Mouse (Mus musculus) forebrain, embryonic 12.5 days (tissue): ENCODE data around the gene Chrna1. TPM values are rescaled to one million over a fixed set of nuclear protein-coding genes. Genes with fewer than 3 reads are reported as not detected.
"Not testable (repeated sequence)": the region's sequence is repeated elsewhere in the genome, so short reads cannot be mapped to it uniquely, and the experiment has no call there.

Experiments
- ATAC-seq: fragments of 200-750 bp; cut with Nextera tagmentation; 2 replicates; pipeline ENCODE4 v1.8.0; 2017; ENCODE audit warnings: moderate TSS enrichment; ENCODE audit not compliant: low FRiP score
- H3K27ac ChIP-seq: fragments of 300-500 bp; sonication (generic); 2 replicates; pipeline ENCODE4 v1.5.1; 2016; ENCODE audit warnings: mild to moderate bottlenecking
- H3K27me3 ChIP-seq: fragments of 300-500 bp; sonication (generic); 2 replicates; pipeline ENCODE4 v1.6.1; 2016; ENCODE audit warnings: mild to moderate bottlenecking
- H3K36me3 ChIP-seq: fragments of 300-500 bp; sonication (generic); replicated peaks from 2 replicates; pipeline ENCODE4 v1.6.1; 2016; ENCODE audit warnings: mild to moderate bottlenecking
- H3K4me1 ChIP-seq: fragments of 300-500 bp; sonication (generic); 2 replicates; pipeline ENCODE4 v1.6.1; 2016
- H3K4me2 ChIP-seq: fragments of 300-500 bp; sonication (generic); 2 replicates; pipeline ENCODE4 v1.6.1; 2016; ENCODE audit warnings: mild to moderate bottlenecking, moderate library complexity
- H3K4me3 ChIP-seq: fragments of 300-500 bp; sonication (generic); replicated peaks from 2 replicates; pipeline ENCODE4 v1.5.1; 2016; ENCODE audit warnings: mild to moderate bottlenecking
- H3K9ac ChIP-seq: fragments of 300-500 bp; sonication (generic); 2 replicates; pipeline ENCODE4 v1.6.1; 2016; ENCODE audit warnings: mild to moderate bottlenecking
- H3K9me3 ChIP-seq: fragments of 300-500 bp; sonication (generic); 2 replicates; pipeline ENCODE4 v1.6.1; 2016
- WGBS: fragments of 180-500 bp; shearing (Covaris S2); methylation state at CpG from one replicate; pipeline ENCODE4 v1.1.7; 2016; 5-methylcytosine and 5-hydroxymethylcytosine counted together
- polyA plus RNA-seq: library from polyadenylated mRNA; unstranded; fragments of >200 nt; fragmentation: Nextera tagmentation; extraction: Ambion mirVana; gene quantifications from 2 replicates; pipeline ENCODE4 v1.2.1, GENCODE M21; 2016

Chrna1 gene
- polyA plus RNA-seq, 1 experiment from 2014 or later = 0.10 TPM

- Histone ChIP-seq H3K27ac (no peak overlapping the region), H3K4me2 (peak overlapping the region; percentile 38)
These were observed 13.0 kb downstream of the Chrna1 start for GRCm38 (mm10) chr2:73566989-73567605.

GRCm38 (mm10) chr2:73566162-73566561 is 14.0 kb downstream of the Chrna1 start:
- Histone ChIP-seq H3K4me2 (no peak overlapping the region), H3K36me3 (no peaks in the 10 kb centered on the region), H3K4me3 (no peak overlapping the region), H3K9me3 (no peaks in the 10 kb centered on the region), H3K9ac (no peak overlapping the region), H3K4me1 (peaks cover 14% of the 10 kb centered on the region), H3K27me3 (peaks cover 14% of the 10 kb centered on the region; the same call in 1 of the 2 replicates), H3K27ac (no peak overlapping the region)
- WGBS = 17% methylated on average over 7 of the region's 7 CpGs
- ATAC-seq = peak; percentile 25; the same call in 1 of the 2 replicates

More at GRCm38 (mm10) chr2:73566989-73567605, 13.0 kb downstream of the Chrna1 start:
- Histone ChIP-seq H3K4me3 (no peak overlapping the region), H3K4me1 (peaks cover 9% of the 10 kb centered on the region), H3K9ac (no peak overlapping the region), H3K36me3 (no peaks in the 10 kb centered on the region), H3K27me3 (peaks cover 9% of the 10 kb centered on the region; the same call in 1 of the 2 replicates), H3K9me3 (no peaks in the 10 kb centered on the region)
- 29% methylated on average over 8 of the region's 8 CpGs for WGBS
- ATAC-seq = peak; percentile 54; the same call in 1 of the 2 replicates

- ATAC-seq = no peak
- Histone ChIP-seq H3K4me2 (no peak overlapping the region), H3K4me1 (peaks cover 21% of the 10 kb centered on the region), H3K36me3 (no peaks in the 10 kb centered on the region), H3K4me3 (no peak overlapping the region), H3K27me3 (peaks cover 19% of the 10 kb centered on the region; the same call in 1 of the 2 replicates), H3K27ac (no peak overlapping the region), H3K9ac (no peak overlapping the region), H3K9me3 (no peaks in the 10 kb centered on the region)
- WGBS = 80% methylated on average over 7 of the region's 7 CpGs
These were observed 16.4 kb downstream of the Chrna1 start for GRCm38 (mm10) chr2:73563690-73564089.

GRCm38 (mm10) chr2:73562656-73563055 is 17.5 kb downstream of the Chrna1 start:
- Histone ChIP-seq H3K4me2 (no peak overlapping the region), H3K27me3 (peaks cover 10% of the 10 kb centered on the region; the same call in 1 of the 2 replicates), H3K9ac (no peak overlapping the region), H3K4me1 (peaks cover 21% of the 10 kb centered on the region), H3K36me3 (no peaks in the 10 kb centered on the region), H3K27ac (no peak overlapping the region), H3K9me3 (no peaks in the 10 kb centered on the region), H3K4me3 (no peak overlapping the region)
- no peak for ATAC-seq
- WGBS = 88% methylated on average over 9 of the region's 9 CpGs

- H3K9ac ChIP-seq = peak overlapping the region; percentile 41; the same call in 1 of the 2 replicates
- peaks cover 10% of the 10 kb centered on the region; the same call in 1 of the 2 replicates for H3K27me3 ChIP-seq
- peak overlapping the region; percentile 43 for H3K4me3 ChIP-seq
- H3K4me1 ChIP-seq = peaks cover 21% of the 10 kb centered on the region
- H3K4me2 ChIP-seq = peak overlapping the region; percentile 75
- ATAC-seq = peak; percentile 70
- H3K9me3 ChIP-seq = no peaks in the 10 kb centered on the region
- WGBS = 3% methylated on average over 8 of the region's 8 CpGs
- no peak overlapping the region for H3K27ac ChIP-seq
- H3K36me3 ChIP-seq = no peaks in the 10 kb centered on the region
These were observed 18.5 kb downstream of the Chrna1 start for GRCm38 (mm10) chr2:73561665-73562063.

GRCm38 (mm10) chr2:73560899-73561664 is 19.1 kb downstream of the Chrna1 start:
- WGBS = under 1% methylated on average over 23 of the region's 23 CpGs
- H3K9ac ChIP-seq = peak overlapping the region; percentile 41
- H3K4me3 ChIP-seq = peak overlapping the region; percentile 43

GRCm38 (mm10) chr2:73560445-73560844 is 19.7 kb downstream of the Chrna1 start:
- no peak for ATAC-seq
- no peak overlapping the region for H3K9ac ChIP-seq
- WGBS = 44% methylated on average over 7 of the region's 7 CpGs
- H3K27me3 ChIP-seq = peaks cover 10% of the 10 kb centered on the region; the same call in 1 of the 2 replicates
- H3K4me1 ChIP-seq = peaks cover 15% of the 10 kb centered on the region
- H3K4me3 ChIP-seq = peak overlapping the region; percentile 43; the same call in 1 of the 2 replicates
- H3K9me3 ChIP-seq = no peaks in the 10 kb centered on the region
- no peak overlapping the region for H3K27ac ChIP-seq
- peak overlapping the region; percentile 75 for H3K4me2 ChIP-seq
- no peaks in the 10 kb centered on the region for H3K36me3 ChIP-seq

More at GRCm38 (mm10) chr2:73560899-73561664, 19.1 kb downstream of the Chrna1 start:
- ATAC-seq = peak; percentile 61
- peaks cover 18% of the 10 kb centered on the region for H3K4me1 ChIP-seq
- peaks cover 10% of the 10 kb centered on the region; the same call in 1 of the 2 replicates for H3K27me3 ChIP-seq
- peak overlapping the region; percentile 75 for H3K4me2 ChIP-seq
- no peaks in the 10 kb centered on the region for H3K36me3 ChIP-seq
- H3K27ac ChIP-seq = no peak overlapping the region
- H3K9me3 ChIP-seq = no peaks in the 10 kb centered on the region

- Histone ChIP-seq H3K4me2 (no peak overlapping the region), H3K27ac (no peak overlapping the region), H3K4me3 (no peak overlapping the region), H3K4me1 (peaks cover 15% of the 10 kb centered on the region), H3K36me3 (no peaks in the 10 kb centered on the region), H3K27me3 (peaks cover 10% of the 10 kb centered on the region; the same call in 1 of the 2 replicates), H3K9me3 (no peaks in the 10 kb centered on the region), H3K9ac (no peak overlapping the region)
- WGBS = 88% methylated on average over 8 of the region's 8 CpGs
- ATAC-seq = no peak
These were observed 22.2 kb downstream of the Chrna1 start for GRCm38 (mm10) chr2:73557956-73558355.

GRCm38 (mm10) chr2:73557061-73557460 is 23.1 kb downstream of the Chrna1 start:
- not testable (repeated sequence) for H3K9ac ChIP-seq, ATAC-seq, H3K36me3 ChIP-seq, H3K9me3 ChIP-seq, H3K4me2 ChIP-seq, H3K27ac ChIP-seq, H3K4me3 ChIP-seq
- Histone ChIP-seq H3K27me3 (peaks cover 10% of the 10 kb centered on the region; the same call in 1 of the 2 replicates), H3K4me1 (peaks cover 15% of the 10 kb centered on the region)
- 95% methylated on average over 3 of the region's 3 CpGs for WGBS

- Histone ChIP-seq H3K27ac (no peak overlapping the region), H3K27me3 (no peaks in the 10 kb centered on the region), H3K36me3 (no peaks in the 10 kb centered on the region), H3K4me3 (no peak overlapping the region), H3K9me3 (no peaks in the 10 kb centered on the region), H3K9ac (no peak overlapping the region), H3K4me2 (no peak overlapping the region), H3K4me1 (no peaks in the 10 kb centered on the region)
- ATAC-seq = no peak
- WGBS = 63% methylated on average over 3 of the region's 3 CpGs
These were observed 25.7 kb downstream of the Chrna1 start for GRCm38 (mm10) chr2:73554389-73554788.

- no peaks in the 10 kb centered on the region for H3K9me3 ChIP-seq
- H3K27ac ChIP-seq = no peak overlapping the region
- WGBS = 81% methylated on average over 3 of the region's 3 CpGs
- no peak overlapping the region for H3K4me3 ChIP-seq
- no peak for ATAC-seq
- H3K27me3 ChIP-seq = no peaks in the 10 kb centered on the region
- no peaks in the 10 kb centered on the region for H3K4me1 ChIP-seq
- no peak overlapping the region for H3K4me2 ChIP-seq
- no peaks in the 10 kb centered on the region for H3K36me3 ChIP-seq
- H3K9ac ChIP-seq = no peak overlapping the region
These were observed 27.2 kb downstream of the Chrna1 start for GRCm38 (mm10) chr2:73552926-73553325.

GRCm38 (mm10) chr2:73550725-73551124 is 29.4 kb downstream of the Chrna1 start:
- no peak for ATAC-seq
- WGBS = 25% methylated on average over 6 of the region's 6 CpGs
- no peak overlapping the region for H3K27ac ChIP-seq
- H3K9me3 ChIP-seq = no peaks in the 10 kb centered on the region
- H3K9ac ChIP-seq = no peak overlapping the region
- no peaks in the 10 kb centered on the region for H3K4me1 ChIP-seq
- no peaks in the 10 kb centered on the region for H3K27me3 ChIP-seq
- H3K4me3 ChIP-seq = no peak overlapping the region
- H3K36me3 ChIP-seq = no peaks in the 10 kb centered on the region
- H3K4me2 ChIP-seq = no peak overlapping the region
